Mouse (Mus musculus): ENCODE measurements around the gene Itih1.
A peak's percentile ranks its signal among the peaks of the same experiment; 100 is the strongest.

Itih1 gene

DNA sequence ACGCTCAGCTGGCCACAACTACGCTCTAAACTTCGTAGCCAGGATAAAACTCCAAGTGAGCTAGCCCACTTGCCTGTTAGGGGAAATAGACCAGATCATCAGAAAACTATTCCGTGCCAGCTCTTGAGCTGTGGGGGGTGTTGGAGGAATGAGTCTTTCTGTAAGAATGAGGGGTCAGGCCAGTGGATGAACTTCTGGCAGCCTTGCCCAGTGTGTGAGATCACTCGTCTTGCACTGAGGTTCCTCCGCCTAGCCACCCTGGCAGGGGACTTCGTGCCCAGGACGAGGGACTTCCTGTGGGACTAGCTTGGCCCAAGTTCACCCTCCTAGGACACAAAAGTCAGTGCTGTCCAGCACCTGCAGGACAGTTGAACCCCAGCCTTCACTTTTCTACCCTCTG is 38.8 kb downstream of the Itih1 start:
- DNase-seq (ENCODE audit: low read depth) = no peak

DNA sequence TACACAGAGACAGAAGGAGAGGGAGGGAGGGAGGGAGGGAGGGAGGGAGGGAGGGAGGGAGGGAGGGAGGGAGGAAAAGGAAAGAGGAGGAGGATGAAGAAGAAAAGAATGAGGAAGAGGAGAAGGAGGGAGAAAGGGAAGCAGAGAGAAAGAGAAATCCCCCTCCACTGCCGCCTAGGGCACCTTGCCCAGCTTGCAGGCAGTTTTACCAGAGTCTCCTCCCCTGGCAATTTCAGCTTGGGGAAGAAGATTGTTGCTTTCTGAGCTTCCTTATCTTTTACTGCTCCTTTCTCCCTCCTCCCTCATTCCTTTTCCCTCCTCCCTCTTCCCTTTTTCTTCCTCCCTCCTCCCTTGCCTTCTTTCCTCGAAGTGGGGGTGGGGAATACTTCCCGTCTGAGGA is 40.1 kb downstream of the Itih1 start:
- DNase-seq (ENCODE audit: low read depth) = no peak

GRCm38 (mm10) chr14:30902628-30903027 is 40.5 kb downstream of the Itih1 start:
- no peak for DNase-seq (ENCODE audit: low read depth)

GRCm38 (mm10) chr14:30899972-30900371 is 43.1 kb downstream of the Itih1 start:
- DNase-seq (ENCODE audit: low read depth) = no peak

DNA sequence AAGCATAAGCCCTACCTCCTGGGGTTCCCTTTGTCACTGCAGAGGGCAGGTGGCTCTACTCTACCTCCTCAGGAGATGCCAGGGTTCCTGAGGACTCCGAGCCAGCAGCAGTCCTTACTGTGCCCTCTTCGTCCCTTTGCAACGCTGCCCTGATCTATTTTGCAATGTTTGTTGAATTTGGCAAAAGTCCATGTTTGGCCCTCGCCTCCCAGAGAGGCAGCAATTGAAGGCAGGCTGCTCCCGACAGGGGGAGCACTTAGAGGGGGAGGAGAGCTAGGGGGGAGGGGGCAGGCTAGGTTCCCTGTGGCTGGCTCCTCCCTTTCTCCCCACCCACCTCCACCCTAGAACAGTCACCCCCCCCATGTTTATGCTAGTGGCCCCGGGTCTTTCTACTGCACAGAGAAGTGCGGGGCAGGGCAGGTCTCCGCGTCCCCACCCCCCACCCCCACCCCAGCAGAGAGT is 54.8 kb downstream of the Itih1 start:
- no peak for DNase-seq (ENCODE audit: low read depth)

DNA sequence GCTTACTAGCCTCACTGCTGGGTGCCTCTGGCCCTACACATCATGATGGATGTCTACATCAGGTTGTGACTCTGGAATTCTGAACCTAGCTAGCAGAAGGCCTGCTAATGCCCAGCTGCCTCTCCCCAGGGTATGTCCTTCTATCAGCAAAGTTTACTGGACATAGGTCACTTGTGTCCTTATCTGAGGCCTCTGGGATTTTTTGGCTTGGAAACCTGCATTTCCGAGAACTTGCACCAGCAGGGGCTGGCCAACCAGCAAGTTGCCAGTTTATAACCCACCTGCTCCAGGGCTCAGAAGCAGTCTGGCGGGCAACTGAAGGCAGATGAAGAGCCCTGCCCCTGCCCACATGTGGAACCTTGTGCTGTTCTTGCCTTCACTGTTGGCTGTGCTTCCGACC is 56.9 kb downstream of the Itih1 start, which contains the start of gene Itih4:
TSS of gene Itih4 (plus strand) at position 273 of the 400 bp plus-strand sequence.
- DNase-seq (ENCODE audit: low read depth) = no peak

DNA sequence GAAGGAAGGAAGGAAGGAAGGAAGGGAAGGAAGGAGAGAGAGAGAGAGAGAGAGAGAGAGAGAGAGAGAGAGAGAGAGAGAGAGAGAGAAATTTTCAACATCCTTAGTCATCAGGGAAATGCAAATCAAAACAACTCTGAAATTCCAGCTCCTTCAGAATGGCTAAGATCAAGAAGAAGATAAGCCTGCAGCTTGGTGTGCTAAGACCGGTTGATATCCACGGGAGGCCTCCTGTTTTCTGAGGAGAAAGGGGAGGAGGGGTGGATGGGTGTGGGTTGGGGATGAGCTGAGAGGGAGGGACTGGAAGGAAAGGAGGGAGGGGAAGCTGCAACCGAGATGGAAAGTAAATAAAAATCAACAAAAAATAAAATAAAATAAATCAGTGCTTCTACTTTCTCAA is 57.8 kb downstream of the Itih1 start:
- no peak for DNase-seq (ENCODE audit: low read depth)

DNA sequence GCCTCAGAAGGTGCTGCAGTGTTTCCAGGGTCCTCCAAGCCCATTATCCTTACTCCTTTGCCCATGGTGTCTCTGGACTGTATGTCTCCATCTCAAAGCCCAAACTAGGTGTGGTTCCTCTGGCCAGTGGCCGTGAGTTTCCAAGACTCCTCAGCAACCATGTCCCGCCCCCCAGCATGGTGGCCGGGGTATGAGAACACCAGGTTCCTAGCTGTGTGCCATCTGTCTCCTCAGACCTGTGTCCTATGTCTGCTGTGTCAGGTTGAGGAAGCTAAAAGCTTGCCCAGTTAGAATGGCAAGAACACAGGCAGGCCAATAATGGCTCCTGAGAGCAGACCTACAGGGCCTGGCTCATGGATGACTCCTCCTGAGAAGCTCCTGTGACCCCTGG is 61.4 kb downstream of the Itih1 start:
- DNase-seq (ENCODE audit: low read depth) = no peak

GRCm38 (mm10) chr14:30880811-30881717 is 62.0 kb downstream of the Itih1 start:
- peak; percentile 15 for DNase-seq (ENCODE audit: low read depth)

- DNase-seq (ENCODE audit: low read depth) = no peak
Observed at GRCm38 (mm10) chr14:30880251-30880650, 62.8 kb downstream of the Itih1 start.

DNA sequence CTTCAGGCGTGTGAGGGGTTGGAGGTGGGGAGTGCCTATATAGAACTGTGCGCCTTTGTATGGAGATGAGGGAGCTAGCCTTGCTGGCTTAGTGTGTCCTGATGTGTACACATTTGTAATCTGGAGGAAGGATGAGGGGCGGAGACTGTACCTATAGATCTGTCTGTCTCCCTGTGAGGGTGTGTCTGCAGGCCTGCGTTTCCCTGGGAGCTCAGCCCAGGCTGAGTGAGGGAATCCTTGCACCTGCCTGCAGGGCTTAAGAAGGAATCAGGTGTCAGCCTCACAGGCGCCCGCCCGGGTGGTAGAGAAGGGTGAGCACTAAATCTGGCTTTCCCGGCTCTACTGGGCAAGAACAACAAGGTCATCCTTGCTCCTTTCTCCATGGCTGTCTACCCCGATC is 63.3 kb downstream of the Itih1 start:
- no peak for DNase-seq (ENCODE audit: low read depth)

All from naive thymus-derived CD4-positive, alpha-beta T cell, adult 2 months (primary cell).